9 mouse cellular contexts compared by ENCODE assay signal in the genomic region with DNA sequence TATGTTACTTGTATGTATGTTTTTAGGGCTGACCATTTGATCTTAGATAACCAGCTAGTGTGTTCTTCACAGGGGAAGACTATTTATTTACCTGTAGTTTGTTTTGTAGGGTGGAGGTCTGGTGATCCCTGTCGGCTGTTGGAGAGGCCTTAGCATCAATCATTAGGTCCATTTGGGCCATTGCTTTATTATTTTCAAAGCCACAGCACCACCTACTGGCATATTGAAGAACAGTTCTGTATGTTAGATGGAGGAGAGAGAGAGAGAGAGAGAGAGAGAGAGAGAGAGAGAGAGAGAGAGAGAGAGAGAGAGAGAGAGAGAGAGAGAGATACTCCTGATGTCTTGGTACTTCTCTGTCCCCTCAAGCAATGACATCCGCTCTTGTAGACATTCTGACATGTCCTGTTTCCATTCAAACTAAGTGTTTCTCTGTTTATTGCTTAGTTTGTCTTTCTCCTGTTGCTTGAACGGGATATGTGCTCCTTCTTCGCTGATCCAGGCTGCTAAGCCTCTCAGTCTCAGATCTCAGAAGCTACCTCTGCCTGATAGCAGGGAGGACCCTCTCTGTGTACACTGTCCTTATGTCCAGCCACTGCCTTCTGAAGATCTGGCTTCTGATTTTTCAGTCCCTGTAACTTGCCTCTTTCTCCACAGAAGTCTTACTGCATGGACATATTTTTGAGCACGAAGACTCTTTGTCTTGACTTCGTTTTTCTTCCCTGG. TPM values are rescaled to one million over a fixed set of nuclear protein-coding genes. Genes with fewer than 3 reads are reported as not detected.
A peak's percentile ranks its signal among the peaks of the same experiment; 100 is the strongest.
DNase-seq lines count a peak whose midpoint lies in the region; ATAC-seq and TF ChIP-seq lines count a peak whose summit lies in the region.
"Had no signal": no experiment of that assay in that cellular context is flagged by ENCODE, and none has a peak within 500 bp of the region (broad histone marks: within the 10 kb centered on the region; RNA-seq: fewer than 3 reads in every experiment).

No protein-coding gene starts in this region.

- intact Hi-C loops in left cerebral cortex, postnatal 25 days (cut with DNase I): loop anchor here (2.0 to 5.0 kb wide), 6 partner anchors 57 to 377 kb away; a partner anchor contains a TSS

- no peak overlapping the region for H3K9ac ChIP-seq in kidney, embryonic 16.5 days (replicated peaks; ENCODE audit: low read length)
- no peak overlapping the region for H3K9ac ChIP-seq in hindbrain, embryonic 16.5 days (ENCODE audit: low read depth, low read length)
- H3K9ac ChIP-seq in midbrain, embryonic 14.5 days (replicated peaks; ENCODE audit: low read length): no peak overlapping the region

- 45% methylated on average over 6 of the region's 6 CpGs for WGBS in kidney, adult 2 months
- WGBS in kidney, embryonic 16.5 days: 46% methylated on average over 6 of the region's 6 CpGs
- 44% methylated on average over 6 of the region's 6 CpGs for WGBS in hindbrain, embryonic 16.5 days
- 50% methylated on average over 6 of the region's 6 CpGs for WGBS in midbrain, embryonic 14.5 days

- TF ChIP-seq CTCF in kidney, adult 2 months (conservative IDR thresholded peaks at IDR 0.05; ENCODE audit: insufficient read depth, insufficient read length, low read depth, low read length): peak; percentile 45

- no peak overlapping the region for H3K27ac ChIP-seq in kidney, adult 2 months (ENCODE audit: insufficient read depth, low read depth, low read length)
- no peak overlapping the region for H3K27ac ChIP-seq in kidney, embryonic 16.5 days (ENCODE audit: low read length)
- H3K27ac ChIP-seq in hindbrain, embryonic 16.5 days (ENCODE audit: low read depth, low read length): no peak overlapping the region
- no peak overlapping the region for H3K27ac ChIP-seq in midbrain, embryonic 14.5 days (replicated peaks; ENCODE audit: low read depth, low read length)

- H3K4me3 ChIP-seq in kidney, adult 2 months (ENCODE audit: insufficient read depth, low read depth, low read length): no peak overlapping the region
- no peak overlapping the region for H3K4me3 ChIP-seq in kidney, embryonic 16.5 days (ENCODE audit: low read length)
- no peak overlapping the region for H3K4me3 ChIP-seq in hindbrain, embryonic 16.5 days (ENCODE audit: low read length)
- no peak overlapping the region for H3K4me3 ChIP-seq in midbrain, embryonic 14.5 days (replicated peaks; ENCODE audit: low read depth, low read length)
- H3K4me3 ChIP-seq: megakaryocyte, embryonic 14.5 days had no signal

- TF ChIP-seq POLR2A in kidney, adult 2 months (IDR thresholded peaks at IDR 0.05; ENCODE audit: low read depth, low read length): no peak

- peak; percentile 78 for DNase-seq in kidney, adult 2 months
- peak; percentile 64 for DNase-seq in R1 (ENCODE audit: low read depth, low spot score)
- DNase-seq in embryo, embryonic 11.5 days (ENCODE audit: low read depth, low spot score): peak; percentile 71
- peak; percentile 67 to 85 for DNase-seq in left cerebral cortex, postnatal 25 days (ENCODE audit: low spot score in 2 of 2)
- peak; percentile 90 for DNase-seq in midbrain, embryonic 14.5 days
- DNase-seq in gastrocnemius, postnatal 4 days (ENCODE audit: low spot score in 2 of 2): no peak

- ATAC-seq in kidney, embryonic 16.5 days (ENCODE audit: low FRiP score, low TSS enrichment): no peak
- ATAC-seq in hindbrain, embryonic 16.5 days: peak; percentile 68; the same call in 1 of the 2 replicates
- no peak for ATAC-seq in midbrain, embryonic 14.5 days (ENCODE audit: low FRiP score, low TSS enrichment)

- H3K4me1 ChIP-seq in kidney, adult 2 months (ENCODE audit: control insufficient read depth, insufficient read depth, low read length): no peaks in the 10 kb centered on the region
- H3K4me1 ChIP-seq in kidney, embryonic 16.5 days (ENCODE audit: insufficient read depth, low read length): no peaks in the 10 kb centered on the region
- H3K4me1 ChIP-seq in hindbrain, embryonic 16.5 days (ENCODE audit: control insufficient read depth, insufficient read depth, low read depth, low read length): no peaks in the 10 kb centered on the region
- H3K4me1 ChIP-seq in midbrain, embryonic 14.5 days (ENCODE audit: control insufficient read depth, insufficient read depth, low read length): no peaks in the 10 kb centered on the region
- H3K4me1 ChIP-seq: megakaryocyte, embryonic 14.5 days had no signal

- no peak overlapping the region for H3K4me2 ChIP-seq in kidney, embryonic 16.5 days (replicated peaks; ENCODE audit: low read depth, low read length)
- no peak overlapping the region for H3K4me2 ChIP-seq in hindbrain, embryonic 16.5 days (ENCODE audit: low read length)
- H3K4me2 ChIP-seq in midbrain, embryonic 14.5 days (ENCODE audit: low read length): no peak overlapping the region

- H3K36me3 ChIP-seq in kidney, adult 2 months (ENCODE audit: control insufficient read depth, insufficient read depth, low read length): no peaks in the 10 kb centered on the region
- H3K36me3 ChIP-seq in kidney, embryonic 16.5 days (ENCODE audit: insufficient read depth, low read length): no peaks in the 10 kb centered on the region
- no peaks in the 10 kb centered on the region for H3K36me3 ChIP-seq in hindbrain, embryonic 16.5 days (ENCODE audit: control insufficient read depth, insufficient read depth, low read length)
- H3K36me3 ChIP-seq in midbrain, embryonic 14.5 days (ENCODE audit: control insufficient read depth, insufficient read depth, low read length): no peaks in the 10 kb centered on the region

- no peaks in the 10 kb centered on the region for H3K27me3 ChIP-seq in kidney, adult 2 months (replicated peaks; ENCODE audit: control insufficient read depth, insufficient read depth, low read length)
- H3K27me3 ChIP-seq in kidney, embryonic 16.5 days (ENCODE audit: insufficient read depth, low read length): no peaks in the 10 kb centered on the region; the same call in none of the 2 replicates
- 0 out of 2 replicates have a peak, but pooled peaks cover 3% of the 10 kb centered on the region for H3K27me3 ChIP-seq in hindbrain, embryonic 16.5 days (replicated peaks; ENCODE audit: control insufficient read depth, insufficient read depth, low read length)
- no peaks in the 10 kb centered on the region for H3K27me3 ChIP-seq in midbrain, embryonic 14.5 days (ENCODE audit: control insufficient read depth, insufficient read depth, low read length)

- H3K9me3 ChIP-seq in kidney, embryonic 16.5 days (ENCODE audit: low read length): no peaks in the 10 kb centered on the region
- H3K9me3 ChIP-seq in hindbrain, embryonic 16.5 days (ENCODE audit: control insufficient read depth, low read length): no peaks in the 10 kb centered on the region
- no peaks in the 10 kb centered on the region for H3K9me3 ChIP-seq in midbrain, embryonic 14.5 days (ENCODE audit: control insufficient read depth, low read length)
- H3K9me3 ChIP-seq: megakaryocyte, embryonic 14.5 days had no signal

RNA-seq across cellular contexts. Expression of a gene that starts 52.9 kb away (rescaled TPM):
- polyA plus RNA-seq in kidney, adult 2 months (2012; rRNA removed): 2.4 and 3.6 TPM in 2 replicates
- 3.7 and 5.0 TPM in 2 replicates for polyA plus RNA-seq in kidney, embryonic 16.5 days (2015; fragmentation: Nextera tagmentation; extraction: Ambion mirVana)
- polyA plus RNA-seq in hindbrain, embryonic 16.5 days (2015; fragmentation: Nextera tagmentation; extraction: Ambion mirVana): 5.4 and 7.6 TPM in 2 replicates
- 1 to 10 TPM; 3.3 to 4.0 TPM for total RNA-seq in left cerebral cortex, postnatal 25 days (2021)
- polyA plus RNA-seq in midbrain, embryonic 14.5 days (2014; fragmentation: Nextera tagmentation; extraction: Ambion mirVana): 9.2 and 9.6 TPM in 2 replicates
- 1 to 10 TPM; 8.9 to 10.0 TPM for total RNA-seq in gastrocnemius, postnatal 4 days (2021)

Comparison
In these comparisons a context has a peak if more than half of its experiments do, and no peak if none do; other contexts are left out.
1. DNase-seq: peak in kidney, adult 2 months (single experiment), R1 (single experiment), embryo, embryonic 11.5 days (single experiment), left cerebral cortex, postnatal 25 days (2 of 2) and midbrain, embryonic 14.5 days (single experiment); none in gastrocnemius, postnatal 4 days (0 of 2).